Mouse (Mus musculus): ENCODE data around the gene Galnt9. TPM values are rescaled to one million over a fixed set of nuclear protein-coding genes. Genes with fewer than 3 reads are reported as not detected.

Galnt9 gene
- total RNA-seq, 2 experiments from 2014 or later: not detected

- no peak for DNase-seq
- intact Hi-C loops (cut with DNase I): no loop called here
Measured at GRCm38 (mm10) chr5:110582647-110583538, 38.7 kb downstream of the Galnt9 start.

GRCm38 (mm10) chr5:110587467-110587866 lies 43.3 kb downstream of the Galnt9 start:
- intact Hi-C loops (cut with DNase I): no loop called here
- DNase-seq: no peak

- no peak for DNase-seq
- intact Hi-C loops (cut with DNase I): no loop called here
Measured at GRCm38 (mm10) chr5:110589833-110590232, 45.7 kb downstream of the Galnt9 start.

GRCm38 (mm10) chr5:110594465-110594864 lies 50.3 kb downstream of the Galnt9 start:
- no peak for DNase-seq
- intact Hi-C loops (cut with DNase I): no loop called here

- intact Hi-C loops (cut with DNase I): no loop called here
- no peak for DNase-seq
Measured at GRCm38 (mm10) chr5:110595341-110595740, 51.2 kb downstream of the Galnt9 start.

GRCm38 (mm10) chr5:110596086-110596780 lies 52.1 kb downstream of the Galnt9 start:
- intact Hi-C loops (cut with DNase I): no loop called here

GRCm38 (mm10) chr5:110597502-110597901 lies 53.3 kb downstream of the Galnt9 start:
- DNase-seq: no peak
- intact Hi-C loops (cut with DNase I): no loop called here

More at GRCm38 (mm10) chr5:110596086-110596780, 52.1 kb downstream of the Galnt9 start:
- no peak for DNase-seq

- peak in 1 of 2 experiments; percentile 2 for DNase-seq
- intact Hi-C loops (cut with DNase I): no loop called here
Measured at GRCm38 (mm10) chr5:110598298-110599095, 54.3 kb downstream of the Galnt9 start.

GRCm38 (mm10) chr5:110603016-110603685 lies 59.0 kb downstream of the Galnt9 start:
- intact Hi-C loops (cut with DNase I): no loop called here
- DNase-seq: no peak

GRCm38 (mm10) chr5:110604311-110604710 lies 60.2 kb downstream of the Galnt9 start:
- intact Hi-C loops (cut with DNase I): no loop called here
- no peak for DNase-seq

- no peak for DNase-seq
Measured at GRCm38 (mm10) chr5:110605531-110606221, 61.5 kb downstream of the Galnt9 start.

GRCm38 (mm10) chr5:110607767-110608166 lies 63.6 kb downstream of the Galnt9 start:
- no peak for DNase-seq
- intact Hi-C loops (cut with DNase I): no loop called here

More at GRCm38 (mm10) chr5:110605531-110606221, 61.5 kb downstream of the Galnt9 start:
- intact Hi-C loops (cut with DNase I): no loop called here

- DNase-seq: no peak
- intact Hi-C loops (cut with DNase I): no loop called here
Measured at GRCm38 (mm10) chr5:110608336-110608735, 64.2 kb downstream of the Galnt9 start.

GRCm38 (mm10) chr5:110608941-110609340 lies 64.8 kb downstream of the Galnt9 start:
- no peak for DNase-seq
- intact Hi-C loops (cut with DNase I): no loop called here

GRCm38 (mm10) chr5:110609425-110609824 lies 65.3 kb downstream of the Galnt9 start:
- no peak for DNase-seq
- intact Hi-C loops (cut with DNase I): no loop called here

GRCm38 (mm10) chr5:110609868-110610267 lies 65.7 kb downstream of the Galnt9 start:
- intact Hi-C loops (cut with DNase I): no loop called here
- DNase-seq: no peak

GRCm38 (mm10) chr5:110610484-110610883 lies 66.3 kb downstream of the Galnt9 start:
- DNase-seq: no peak
- intact Hi-C loops (cut with DNase I): no loop called here

GRCm38 (mm10) chr5:110611435-110612158 lies 67.4 kb downstream of the Galnt9 start:
- intact Hi-C loops (cut with DNase I): no loop called here

GRCm38 (mm10) chr5:110619226-110619625 lies 75.1 kb downstream of the Galnt9 start:
- no peak for DNase-seq
- intact Hi-C loops (cut with DNase I): no loop called here

More at GRCm38 (mm10) chr5:110611435-110612158, 67.4 kb downstream of the Galnt9 start:
- DNase-seq: no peak
